Mouse (Mus musculus) WW6 (cell line): ENCODE measurements at regions not wholly inside any gene's neighbourhood (a gene's known extent, or its start where the extent isn't known, plus 50 kb on each side); places are given as distances from the start of the nearest gene placed in this dataset.
A peak's percentile ranks its signal among the peaks of the same experiment; 100 is the strongest.
"Not testable (repeated sequence)": the region's sequence is repeated elsewhere in the genome, so short reads cannot be mapped to it uniquely, and the experiment has no call there.

Experiments
- DNase-seq: peaks from one replicate; pipeline ENCODE4 v3.0.0-alpha.2; 2013; ENCODE audit warnings: low read depth, low spot score

DNA sequence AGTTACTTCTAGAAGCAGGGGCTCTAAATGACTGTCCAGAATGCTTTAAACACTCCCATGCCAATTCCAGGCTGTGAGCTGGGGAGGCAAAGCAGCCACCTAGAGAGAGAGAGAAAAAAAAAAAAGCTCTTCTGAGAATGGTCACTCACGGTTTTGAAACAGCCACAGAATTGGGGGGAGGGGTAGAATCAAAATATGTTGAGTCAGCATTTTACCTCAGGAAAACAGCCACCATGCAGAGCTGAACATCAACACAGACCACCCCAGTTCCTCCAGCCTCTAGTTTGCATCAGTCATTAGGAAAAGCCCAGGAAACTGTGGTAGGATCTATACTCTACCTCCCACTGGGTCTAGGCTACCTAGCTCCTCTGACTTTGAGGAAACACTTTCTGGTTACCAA, 124.1 kb upstream of the Gm5150 start:
- DNase-seq, result no peak

DNA sequence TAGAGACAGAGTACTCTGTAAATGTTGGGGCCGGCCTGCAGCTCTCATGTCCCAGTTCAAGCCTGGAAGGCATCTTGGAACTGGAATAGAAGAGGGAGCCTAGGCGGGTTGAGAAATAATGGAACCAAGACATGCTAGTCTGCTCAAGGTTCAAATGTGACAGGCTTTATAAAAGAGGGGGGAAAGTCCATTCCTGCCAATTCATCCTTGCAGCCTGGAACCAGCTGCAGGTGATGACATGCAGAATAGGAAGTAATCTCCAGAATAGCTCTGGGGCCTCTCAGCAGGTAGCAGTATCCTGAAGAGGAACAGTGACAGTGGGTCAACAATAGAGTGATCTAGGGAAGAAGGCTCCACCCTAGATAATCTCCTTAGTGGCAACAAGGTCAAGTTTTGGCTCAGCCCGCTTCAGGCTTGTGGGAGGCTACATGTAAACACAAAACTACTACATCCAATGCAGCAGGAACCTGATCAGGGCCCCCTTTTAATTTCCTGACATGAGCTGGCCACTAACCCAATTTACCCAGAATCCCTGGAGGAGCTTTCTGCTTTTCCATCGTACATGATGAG, 119.2 kb upstream of the Gm5150 start:
- not testable (repeated sequence) for DNase-seq

DNA sequence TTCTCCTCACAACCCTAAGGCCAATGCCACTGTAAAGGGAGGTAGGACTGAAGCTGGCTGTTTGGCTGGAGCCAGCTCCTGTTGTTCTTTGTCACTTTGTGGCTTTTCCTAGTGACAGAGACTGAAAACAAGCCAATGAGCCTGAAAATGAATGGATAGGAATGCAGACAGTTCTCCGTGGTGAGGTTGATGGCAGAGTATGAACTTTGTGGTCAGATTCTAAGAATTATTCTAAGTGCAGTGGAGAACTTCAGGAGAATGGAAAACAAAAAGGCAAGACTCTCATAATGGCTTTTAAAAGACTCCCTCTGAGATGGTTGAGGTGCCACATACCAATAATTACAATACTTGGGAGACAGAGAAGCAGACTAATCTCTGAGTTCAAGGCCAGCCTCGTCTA, 109.7 kb upstream of the Gm5150 start:
- DNase-seq, result no peak

DNA sequence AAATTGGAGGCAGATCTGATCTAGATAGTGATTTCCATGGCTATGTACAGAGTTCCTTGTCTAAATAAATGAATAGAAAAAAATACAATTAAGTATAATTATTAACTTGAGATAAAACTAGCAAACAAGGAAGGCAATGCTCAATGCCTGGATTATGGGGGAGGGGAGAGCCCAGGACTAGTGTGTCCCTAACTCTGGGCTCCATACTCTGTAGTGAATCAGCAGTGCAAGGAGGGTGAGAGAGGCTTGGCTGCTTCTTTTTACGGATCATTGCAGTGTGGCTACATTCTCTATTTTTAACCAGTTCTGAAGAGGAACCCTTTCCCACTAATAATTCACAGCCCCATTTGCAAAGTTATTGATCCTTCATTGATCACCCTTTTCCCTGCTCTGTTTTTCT, 101.3 kb upstream of the Gm5150 start:
- no peak for DNase-seq

DNA sequence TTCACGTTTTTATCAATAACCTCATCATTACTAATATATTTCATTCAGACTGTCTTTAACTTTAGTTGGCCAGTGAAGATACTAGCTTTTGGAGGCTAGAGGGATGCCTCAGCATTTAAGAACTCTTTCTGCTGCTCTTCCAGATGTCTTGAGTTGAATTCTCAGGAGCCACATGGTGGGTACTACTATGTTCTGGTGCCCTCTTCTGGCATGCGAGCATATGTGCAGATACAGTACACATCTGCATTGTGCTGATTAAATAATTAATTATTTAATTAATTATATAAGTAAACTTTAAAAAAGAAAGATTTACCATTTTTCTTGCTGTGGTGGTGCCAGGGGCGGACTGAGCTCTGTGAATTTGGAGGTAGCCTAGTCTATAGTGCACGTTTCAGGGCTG, 98.8 kb upstream of the Gm5150 start:
- no peak for DNase-seq

DNA sequence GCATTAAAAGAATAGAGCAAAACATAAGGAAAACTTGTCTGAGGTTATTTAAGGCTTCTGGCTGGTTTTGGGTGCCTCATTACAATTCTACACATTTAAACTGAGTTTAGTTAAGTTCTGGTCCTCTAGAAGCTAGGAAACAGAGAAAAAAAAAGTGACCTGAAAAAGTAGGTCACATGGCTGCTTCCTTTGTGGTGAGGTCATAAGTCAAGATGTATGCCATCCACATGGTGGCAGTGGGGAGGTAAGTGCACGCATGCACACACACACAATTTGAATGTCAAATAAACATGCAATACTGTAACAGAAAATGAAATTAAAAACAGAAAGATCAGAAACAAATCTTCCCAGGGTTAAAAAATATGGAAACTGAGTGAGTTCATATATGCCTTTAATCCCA, 96.9 kb upstream of the Gm5150 start:
- no peak for DNase-seq

DNA sequence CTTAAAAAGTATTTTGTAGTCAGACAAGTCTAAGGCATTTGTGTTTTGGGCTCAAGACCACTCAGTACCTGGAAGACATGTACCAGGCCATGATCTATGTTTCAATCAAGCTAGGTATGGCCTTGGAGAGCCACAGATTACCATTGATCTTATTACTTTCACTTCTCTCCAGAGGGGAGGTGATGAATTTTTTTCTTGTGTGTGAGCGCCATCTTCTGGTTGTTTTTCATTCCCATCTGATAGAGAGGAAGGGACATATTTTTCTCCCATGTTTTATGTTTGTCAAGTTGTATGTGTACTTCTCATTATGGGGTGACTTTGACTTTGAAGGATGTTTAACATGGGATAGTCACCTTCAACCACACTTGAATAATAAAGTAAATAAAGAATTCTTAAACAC, 80.3 kb upstream of the Gm5150 start:
- peak; percentile 26 for DNase-seq

DNA sequence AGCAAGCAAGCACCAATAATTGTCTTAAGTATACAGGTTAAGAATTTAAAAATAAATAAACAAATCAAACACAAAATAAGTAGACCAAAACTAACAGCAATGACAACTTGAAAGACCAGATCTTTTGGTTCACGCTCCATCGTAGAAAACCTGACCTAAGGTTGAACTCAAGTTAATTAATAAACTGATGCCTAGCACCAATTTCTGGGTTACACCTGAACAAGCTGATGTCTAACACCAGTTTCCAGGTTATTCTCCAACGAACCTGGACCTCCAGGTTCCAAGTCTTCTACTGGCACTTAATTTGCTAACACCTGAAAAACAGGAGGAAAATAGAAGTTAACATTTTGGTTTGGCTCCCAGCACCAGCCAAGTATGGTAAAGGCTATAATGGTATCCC, 79.1 kb upstream of the Gm5150 start:
- no peak for DNase-seq

DNA sequence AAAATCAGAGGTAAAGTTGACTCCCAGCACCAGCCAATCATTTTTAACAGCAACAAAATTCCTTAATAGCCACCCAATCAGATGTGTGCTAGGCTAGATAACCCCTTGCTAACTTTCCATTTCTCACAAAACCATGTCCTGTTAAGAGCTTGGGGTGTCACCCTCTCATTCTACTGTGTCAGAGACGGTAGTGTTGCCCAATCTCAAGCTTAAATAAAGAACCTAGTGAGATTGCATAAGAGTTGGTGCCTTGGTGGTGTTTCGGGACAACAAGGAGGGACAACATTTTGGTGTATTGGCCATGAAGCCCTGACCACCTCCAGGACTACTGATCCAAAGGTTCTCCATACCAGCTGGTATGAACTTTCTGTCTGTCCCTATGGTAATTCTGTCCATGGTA, 72.9 kb upstream of the Gm5150 start:
- DNase-seq, result no peak

DNA sequence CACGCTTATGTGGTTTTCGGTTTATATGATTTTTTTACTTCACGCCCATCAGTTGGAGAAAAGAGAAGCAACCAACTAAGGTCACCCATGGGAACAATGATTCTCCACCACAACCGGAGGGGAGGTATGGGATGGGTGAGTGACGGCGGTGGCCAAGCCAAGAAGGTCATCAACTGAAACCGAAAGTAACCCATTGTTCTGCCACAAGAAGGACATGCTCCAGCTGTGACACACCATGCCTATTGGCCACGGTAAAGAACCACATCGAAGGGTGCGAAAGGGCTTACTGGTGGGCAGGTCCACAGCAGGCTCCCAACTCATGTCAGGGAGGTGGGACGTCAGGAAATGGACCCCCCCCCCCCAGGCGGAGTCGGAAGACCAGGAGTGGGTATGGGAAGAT, 65.7 kb upstream of the Gm5150 start:
- no peak for DNase-seq

DNA sequence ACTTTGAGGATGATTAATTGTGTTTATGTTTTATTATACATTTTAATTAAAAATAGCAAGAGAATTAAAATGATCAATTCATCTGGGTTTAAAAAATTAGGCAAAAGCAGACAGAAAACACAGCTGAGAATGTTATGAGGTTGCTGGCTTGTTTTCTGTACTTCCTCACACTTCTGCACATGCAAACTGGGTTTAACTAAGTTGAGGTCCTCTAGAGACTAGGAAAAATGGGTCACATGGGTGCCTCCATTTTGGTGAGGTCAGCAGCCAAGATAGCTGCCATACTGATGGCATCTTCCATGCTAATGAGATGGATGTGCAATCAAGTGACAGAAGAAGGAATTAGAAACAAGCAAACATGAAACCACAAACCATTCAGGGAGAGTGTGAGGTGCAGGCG, 64.7 kb upstream of the Gm5150 start:
- no peak for DNase-seq

DNA sequence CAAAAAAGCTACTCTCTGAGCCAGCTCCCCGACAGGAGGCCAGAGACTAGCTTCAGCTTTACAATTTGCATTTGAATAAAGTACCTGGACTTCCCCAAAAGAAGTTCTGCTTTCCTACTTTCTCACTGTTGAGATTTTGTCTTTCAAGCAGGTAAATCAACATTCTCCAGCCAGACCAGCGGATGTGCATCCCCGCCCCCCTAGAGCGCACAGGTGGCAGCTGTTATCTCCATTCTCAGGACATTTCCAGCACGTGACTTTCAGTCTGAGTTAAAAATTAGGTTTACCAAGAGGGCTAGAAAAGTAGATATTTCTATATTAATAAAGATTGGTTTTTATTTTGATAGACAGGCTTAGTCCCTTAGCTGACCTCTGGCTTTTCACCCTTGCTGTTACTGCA, 51.5 kb upstream of the Gm5150 start:
- not testable (repeated sequence) for DNase-seq
